Mouse (Mus musculus): Measurements from ENCODE around the gene Glycam1. TPM values are rescaled to one million over a fixed set of nuclear protein-coding genes. Genes with fewer than 3 reads are reported as not detected.
"Not testable (repeated sequence)": the region's sequence is repeated elsewhere in the genome, so short reads cannot be mapped to it uniquely, and the experiment has no call there.

The Glycam1 gene
- not detected in 2 replicates for polyA plus RNA-seq (2015; fragmentation: Nextera tagmentation; extraction: Ambion mirVana)

- Histone ChIP-seq H3K27me3 (replicated peaks; ENCODE audit: control insufficient read depth, insufficient read depth, low read length) (no peaks in the 10 kb centered on the region), H3K9me3 (ENCODE audit: control insufficient read depth, low read length) (no peaks in the 10 kb centered on the region), H3K27ac (ENCODE audit: low read depth, low read length) (no peak within 1 kb of the TSS), H3K4me3 (ENCODE audit: low read length) (no peak within 1 kb of the TSS), H3K9ac (ENCODE audit: low read depth, low read length) (no peak within 1 kb of the TSS), H3K4me1 (ENCODE audit: control insufficient read depth, insufficient read depth, low read depth, low read length) (no peaks in the 10 kb centered on the region), H3K4me2 (ENCODE audit: low read length) (no peak within 1 kb of the TSS), H3K36me3 (ENCODE audit: control insufficient read depth, insufficient read depth, low read length) (no peaks in the 10 kb centered on the region)
- no peak for ATAC-seq
Measured at GRCm38 (mm10) chr15:103564981-103565380, at the start of gene Glycam1. Gene Glycam1 (minus strand): TSS chr15:103565081.

- no peak overlapping the region for H3K9ac ChIP-seq (ENCODE audit: low read depth, low read length)
- no peak overlapping the region for H3K4me3 ChIP-seq (ENCODE audit: low read length)
- no peak for ATAC-seq
- no peak overlapping the region for H3K27ac ChIP-seq (ENCODE audit: low read depth, low read length)
- H3K36me3 ChIP-seq (ENCODE audit: control insufficient read depth, insufficient read depth, low read length) = no peaks in the 10 kb centered on the region
- 85% methylated on average over 1 of the region's 1 CpGs for WGBS
- no peak overlapping the region for H3K4me2 ChIP-seq (ENCODE audit: low read length)
- H3K9me3 ChIP-seq (ENCODE audit: control insufficient read depth, low read length) = no peaks in the 10 kb centered on the region
- H3K4me1 ChIP-seq (ENCODE audit: control insufficient read depth, insufficient read depth, low read depth, low read length) = no peaks in the 10 kb centered on the region
- no peaks in the 10 kb centered on the region for H3K27me3 ChIP-seq (replicated peaks; ENCODE audit: control insufficient read depth, insufficient read depth, low read length)
Measured at GRCm38 (mm10) chr15:103604481-103604880, 39.6 kb upstream of the Glycam1 start.

- no peak overlapping the region for H3K9ac ChIP-seq (ENCODE audit: low read depth, low read length)
- no peak overlapping the region for H3K4me3 ChIP-seq (ENCODE audit: low read length)
- no peak overlapping the region for H3K4me2 ChIP-seq (ENCODE audit: low read length)
- H3K27me3 ChIP-seq (replicated peaks; ENCODE audit: control insufficient read depth, insufficient read depth, low read length) = no peaks in the 10 kb centered on the region
- H3K27ac ChIP-seq (ENCODE audit: low read depth, low read length) = no peak overlapping the region
- no peaks in the 10 kb centered on the region for H3K36me3 ChIP-seq (ENCODE audit: control insufficient read depth, insufficient read depth, low read length)
- no peaks in the 10 kb centered on the region for H3K4me1 ChIP-seq (ENCODE audit: control insufficient read depth, insufficient read depth, low read depth, low read length)
- ATAC-seq = no peak
- 90% methylated on average over 2 of the region's 2 CpGs for WGBS
- no peaks in the 10 kb centered on the region for H3K9me3 ChIP-seq (ENCODE audit: control insufficient read depth, low read length)
Measured at GRCm38 (mm10) chr15:103590779-103591178, 25.9 kb upstream of the Glycam1 start.

GRCm38 (mm10) chr15:103587752-103588151, 22.9 kb upstream of the Glycam1 start:
- H3K4me1 ChIP-seq (ENCODE audit: control insufficient read depth, insufficient read depth, low read depth, low read length); H3K4me3 ChIP-seq (ENCODE audit: low read length); H3K9ac ChIP-seq (ENCODE audit: low read depth, low read length); H3K9me3 ChIP-seq (ENCODE audit: control insufficient read depth, low read length); ATAC-seq; H3K27me3 ChIP-seq (replicated peaks; ENCODE audit: control insufficient read depth, insufficient read depth, low read length); H3K4me2 ChIP-seq (ENCODE audit: low read length); H3K27ac ChIP-seq (ENCODE audit: low read depth, low read length); H3K36me3 ChIP-seq (ENCODE audit: control insufficient read depth, insufficient read depth, low read length): not testable (repeated sequence)
- WGBS = 88% methylated on average over 4 of the region's 4 CpGs

- Histone ChIP-seq H3K4me1 (ENCODE audit: control insufficient read depth, insufficient read depth, low read depth, low read length) (no peaks in the 10 kb centered on the region), H3K4me3 (ENCODE audit: low read length) (no peak overlapping the region), H3K4me2 (ENCODE audit: low read length) (no peak overlapping the region), H3K36me3 (ENCODE audit: control insufficient read depth, insufficient read depth, low read length) (no peaks in the 10 kb centered on the region), H3K9me3 (ENCODE audit: control insufficient read depth, low read length) (no peaks in the 10 kb centered on the region), H3K27me3 (replicated peaks; ENCODE audit: control insufficient read depth, insufficient read depth, low read length) (no peaks in the 10 kb centered on the region), H3K9ac (ENCODE audit: low read depth, low read length) (no peak overlapping the region), H3K27ac (ENCODE audit: low read depth, low read length) (no peak overlapping the region)
- WGBS = 83% methylated on average over 2 of the region's 2 CpGs
- ATAC-seq = no peak
Measured at GRCm38 (mm10) chr15:103585876-103586275, 21.0 kb upstream of the Glycam1 start.

GRCm38 (mm10) chr15:103552096-103552690, 12.7 kb downstream of the Glycam1 start:
- ATAC-seq = peak; percentile 52; the same call in 1 of the 2 replicates
- WGBS = 47% methylated on average over 3 of the region's 3 CpGs
- no peaks in the 10 kb centered on the region for H3K4me1 ChIP-seq (ENCODE audit: control insufficient read depth, insufficient read depth, low read depth, low read length)

GRCm38 (mm10) chr15:103551053-103551452, 13.8 kb downstream of the Glycam1 start:
- no peaks in the 10 kb centered on the region for H3K27me3 ChIP-seq (replicated peaks; ENCODE audit: control insufficient read depth, insufficient read depth, low read length)
- 48% methylated on average over 1 of the region's 1 CpGs for WGBS
- no peak overlapping the region for H3K4me3 ChIP-seq (ENCODE audit: low read length)
- no peaks in the 10 kb centered on the region for H3K4me1 ChIP-seq (ENCODE audit: control insufficient read depth, insufficient read depth, low read depth, low read length)
- H3K4me2 ChIP-seq (ENCODE audit: low read length) = no peak overlapping the region
- no peaks in the 10 kb centered on the region for H3K9me3 ChIP-seq (ENCODE audit: control insufficient read depth, low read length)
- H3K36me3 ChIP-seq (ENCODE audit: control insufficient read depth, insufficient read depth, low read length) = no peaks in the 10 kb centered on the region
- H3K9ac ChIP-seq (ENCODE audit: low read depth, low read length) = no peak overlapping the region
- no peak overlapping the region for H3K27ac ChIP-seq (ENCODE audit: low read depth, low read length)
- ATAC-seq = no peak

More at GRCm38 (mm10) chr15:103552096-103552690, 12.7 kb downstream of the Glycam1 start:
- H3K27me3 ChIP-seq (replicated peaks; ENCODE audit: control insufficient read depth, insufficient read depth, low read length) = no peaks in the 10 kb centered on the region
- no peak overlapping the region for H3K4me3 ChIP-seq (ENCODE audit: low read length)
- no peak overlapping the region for H3K4me2 ChIP-seq (ENCODE audit: low read length)
- no peaks in the 10 kb centered on the region for H3K36me3 ChIP-seq (ENCODE audit: control insufficient read depth, insufficient read depth, low read length)
- H3K9ac ChIP-seq (ENCODE audit: low read depth, low read length) = no peak overlapping the region
- H3K27ac ChIP-seq (ENCODE audit: low read depth, low read length) = no peak overlapping the region
- H3K9me3 ChIP-seq (ENCODE audit: control insufficient read depth, low read length) = no peaks in the 10 kb centered on the region

GRCm38 (mm10) chr15:103549475-103549874, 15.4 kb downstream of the Glycam1 start:
- H3K9me3 ChIP-seq (ENCODE audit: control insufficient read depth, low read length) = no peaks in the 10 kb centered on the region
- WGBS = 95% methylated on average over 1 of the region's 1 CpGs
- H3K27ac ChIP-seq (ENCODE audit: low read depth, low read length) = no peak overlapping the region
- H3K4me2 ChIP-seq (ENCODE audit: low read length) = no peak overlapping the region
- H3K4me1 ChIP-seq (ENCODE audit: control insufficient read depth, insufficient read depth, low read depth, low read length) = no peaks in the 10 kb centered on the region
- no peaks in the 10 kb centered on the region for H3K36me3 ChIP-seq (ENCODE audit: control insufficient read depth, insufficient read depth, low read length)
- H3K4me3 ChIP-seq (ENCODE audit: low read length) = no peak overlapping the region
- H3K9ac ChIP-seq (ENCODE audit: low read depth, low read length) = no peak overlapping the region
- ATAC-seq = no peak
- no peaks in the 10 kb centered on the region for H3K27me3 ChIP-seq (replicated peaks; ENCODE audit: control insufficient read depth, insufficient read depth, low read length)

- Histone ChIP-seq H3K4me2 (ENCODE audit: low read length) (no peak overlapping the region), H3K27ac (ENCODE audit: low read depth, low read length) (no peak overlapping the region), H3K4me3 (ENCODE audit: low read length) (no peak overlapping the region), H3K9ac (ENCODE audit: low read depth, low read length) (no peak overlapping the region), H3K4me1 (ENCODE audit: control insufficient read depth, insufficient read depth, low read depth, low read length) (no peaks in the 10 kb centered on the region), H3K36me3 (ENCODE audit: control insufficient read depth, insufficient read depth, low read length) (no peaks in the 10 kb centered on the region), H3K9me3 (ENCODE audit: control insufficient read depth, low read length) (no peaks in the 10 kb centered on the region), H3K27me3 (replicated peaks; ENCODE audit: control insufficient read depth, insufficient read depth, low read length) (no peaks in the 10 kb centered on the region)
- no peak for ATAC-seq
- 84% methylated on average over 3 of the region's 3 CpGs for WGBS
Measured at GRCm38 (mm10) chr15:103547983-103548382, 16.9 kb downstream of the Glycam1 start.

- Histone ChIP-seq H3K4me3 (ENCODE audit: low read length) (no peak overlapping the region), H3K27ac (ENCODE audit: low read depth, low read length) (no peak overlapping the region), H3K9me3 (ENCODE audit: control insufficient read depth, low read length) (no peaks in the 10 kb centered on the region), H3K9ac (ENCODE audit: low read depth, low read length) (no peak overlapping the region), H3K4me2 (ENCODE audit: low read length) (no peak overlapping the region), H3K4me1 (ENCODE audit: control insufficient read depth, insufficient read depth, low read depth, low read length) (peaks cover 9% of the 10 kb centered on the region; the same call in 1 of the 2 replicates), H3K27me3 (replicated peaks; ENCODE audit: control insufficient read depth, insufficient read depth, low read length) (no peaks in the 10 kb centered on the region), H3K36me3 (ENCODE audit: control insufficient read depth, insufficient read depth, low read length) (no peaks in the 10 kb centered on the region)
- no peak for ATAC-seq
Measured at GRCm38 (mm10) chr15:103542526-103542925, 22.4 kb downstream of the Glycam1 start.
